Mouse (Mus musculus) spleen, adult 2 months (tissue): Measurements from ENCODE around the gene Wrap73.

Experiments used
- CTCF ChIP-seq: fragments of 200-500 bp; IDR thresholded peaks from 2 replicates; pipeline ENCODE4 v1.5.1; 2011; ENCODE audit warnings: mild to moderate bottlenecking, inconsistent platforms; ENCODE audit not compliant: insufficient read depth, insufficient read length, insufficient replicate concordance; ENCODE audit errors: extremely low read depth
- POLR2A ChIP-seq: fragments of 200-500 bp; IDR thresholded peaks from 2 replicates; pipeline ENCODE4 v1.6.1; 2011; ENCODE audit warnings: low read depth, low read length, inconsistent platforms

DNA sequence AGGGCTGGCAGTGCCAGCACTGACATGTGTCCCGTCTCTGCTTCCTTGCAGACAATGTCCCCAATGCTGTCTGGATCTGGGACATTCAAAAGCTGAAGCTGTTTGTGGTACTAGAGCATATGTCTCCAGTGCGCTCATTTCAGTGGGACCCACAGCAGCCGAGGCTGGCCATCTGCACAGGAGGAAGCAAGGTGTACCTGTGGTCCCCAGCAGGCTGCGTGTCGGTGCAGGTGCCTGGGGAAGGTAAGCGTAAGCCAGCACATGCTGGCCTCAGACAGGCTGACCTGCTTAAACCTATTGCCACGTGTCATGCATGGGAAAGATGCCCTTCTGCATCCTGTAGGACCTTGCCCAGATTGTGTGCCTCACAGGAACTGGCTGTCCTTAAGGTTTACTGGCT, 13.9 kb downstream of the Wrap73 start:
- no peak for TF ChIP-seq CTCF
- TF ChIP-seq POLR2A: no peak
